Mouse (Mus musculus): Measurements from ENCODE around the gene Ddhd1.
A peak's percentile ranks its signal among the peaks of the same experiment; 100 is the strongest.

DNA sequence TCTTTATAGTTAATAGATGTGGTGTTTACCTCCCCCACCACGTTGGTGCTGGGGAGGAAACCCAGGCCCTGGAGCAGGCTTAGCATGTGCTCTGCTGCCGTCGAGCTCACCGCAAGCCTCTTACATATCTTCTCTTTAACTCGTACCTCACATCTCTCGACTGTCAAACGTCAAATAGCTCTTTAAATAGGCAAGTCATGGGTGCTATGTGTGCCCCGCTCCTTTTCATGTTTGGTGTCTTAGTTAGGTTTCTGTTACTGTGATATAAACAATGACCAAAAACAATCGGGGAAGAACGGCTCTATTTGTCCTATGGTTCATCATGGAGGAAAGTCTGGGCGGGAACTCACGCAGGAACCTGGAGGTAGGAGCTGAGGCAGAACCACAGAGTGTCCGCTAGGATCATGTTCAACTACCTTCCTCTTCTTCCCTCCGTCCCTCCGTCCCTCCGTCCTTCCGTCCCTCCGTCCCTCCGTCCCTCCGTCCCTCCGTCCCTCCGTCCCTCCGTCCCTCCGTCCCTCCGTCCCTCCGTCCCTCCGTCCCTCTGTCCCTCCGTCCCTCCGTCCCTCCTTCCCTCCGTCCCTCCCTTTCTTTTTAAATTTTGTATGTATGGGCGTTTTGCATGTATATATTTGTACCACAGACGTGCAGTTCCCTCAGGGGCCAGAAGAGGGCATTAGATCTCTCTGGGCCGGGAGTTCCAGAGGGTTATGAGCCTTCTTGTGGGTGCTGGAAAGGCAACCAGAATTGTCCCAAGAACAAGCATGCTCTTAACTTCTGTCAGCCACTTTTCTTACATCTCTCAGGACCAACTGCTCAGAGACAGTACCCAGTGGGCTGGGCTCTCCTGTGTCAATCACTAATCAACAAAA is 91.6 kb downstream of the Ddhd1 start:
- TF ChIP-seq GATA1 (IDR thresholded peaks at IDR 0.05; ENCODE audit: borderline replicate concordance, low read length) = no peak
- peak; percentile 55 for TF ChIP-seq CTCF (IDR thresholded peaks at IDR 0.05; ENCODE audit: low read depth, low read length)
- TF ChIP-seq GATA2 (IDR thresholded peaks at IDR 0.05; ENCODE audit: borderline replicate concordance, low read depth, low read length) = no peak
- no peak for TF ChIP-seq POLR2AphosphoS5 (IDR thresholded peaks at IDR 0.05; ENCODE audit: insufficient replicate concordance, low read depth, low read length)
